Mouse (Mus musculus) lung, embryonic 16.5 days (tissue): ENCODE measurements around the gene Ppard. TPM values are rescaled to one million over a fixed set of nuclear protein-coding genes. Genes with fewer than 3 reads are reported as not detected.
"Not testable (repeated sequence)": the region's sequence is repeated elsewhere in the genome, so short reads cannot be mapped to it uniquely, and the experiment has no call there.

Experiments used
- ATAC-seq: fragments of 200-750 bp; cut with Nextera tagmentation; 2 replicates; pipeline ENCODE4 v1.8.0; 2017; ENCODE audit warnings: low read depth, mild to moderate bottlenecking, moderate library complexity
- H3K27ac ChIP-seq: fragments of 300-500 bp; sonication (generic); 2 replicates; pipeline ENCODE4 v1.5.1; 2014; ENCODE audit warnings: mild to moderate bottlenecking, control low read depth, low read length
- H3K27me3 ChIP-seq: fragments of 300-500 bp; sonication (generic); 2 replicates; pipeline ENCODE4 v1.6.1; 2014; ENCODE audit warnings: low read depth, low read length, mixed read lengths; ENCODE audit not compliant: control insufficient read depth, insufficient read depth
- H3K36me3 ChIP-seq: fragments of 300-500 bp; sonication (generic); 2 replicates; pipeline ENCODE4 v1.6.1; 2014; ENCODE audit warnings: low read length; ENCODE audit not compliant: control insufficient read depth, insufficient read depth
- H3K4me1 ChIP-seq: fragments of 300-500 bp; sonication (generic); replicated peaks from 2 replicates; pipeline ENCODE4 v1.6.1; 2014; ENCODE audit warnings: low read length, mixed read lengths; ENCODE audit not compliant: control insufficient read depth, insufficient read depth
- H3K4me2 ChIP-seq: fragments of 300-500 bp; sonication (generic); 2 replicates; pipeline ENCODE4 v1.6.1; 2014; ENCODE audit warnings: low read depth, low read length, control low read depth
- H3K4me3 ChIP-seq: fragments of 300-500 bp; sonication (generic); 2 replicates; pipeline ENCODE4 v1.5.1; 2014; ENCODE audit warnings: mild to moderate bottlenecking, low read length, control low read depth
- H3K9ac ChIP-seq: fragments of 300-500 bp; sonication (generic); 2 replicates; pipeline ENCODE4 v1.6.1; 2014; ENCODE audit warnings: low read length, control low read depth
- H3K9me3 ChIP-seq: fragments of 300-500 bp; sonication (generic); 2 replicates; pipeline ENCODE4 v1.6.1; 2016; ENCODE audit warnings: low read length; ENCODE audit not compliant: control insufficient read depth
- WGBS: fragments of 180-500 bp; shearing (Covaris S2); extraction: QIAGEN DNeasy Blood & Tissue Kit; methylation state at CpG from one replicate; pipeline ENCODE4 v1.1.7; 2014; 5-methylcytosine and 5-hydroxymethylcytosine counted together
- polyA plus RNA-seq: library from polyadenylated mRNA; unstranded; fragments of >200 nt; fragmentation: Nextera tagmentation; extraction: Ambion mirVana; gene quantifications from 2 replicates; pipeline ENCODE4 v1.2.1, GENCODE M21; 2015

The Ppard gene
- polyA plus RNA-seq, 1 experiment from 2014 or later, result 2.7 TPM

- Histone ChIP-seq H3K4me1 (peaks cover 8% of the 10 kb centered on the region), H3K4me3 (no peak overlapping the region), H3K9ac (no peak overlapping the region), H3K4me2 (no peak overlapping the region), H3K9me3 (no peaks in the 10 kb centered on the region), H3K36me3 (peaks cover 27% of the 10 kb centered on the region; the same call in 1 of the 2 replicates), H3K27ac (no peak overlapping the region), H3K27me3 (no peaks in the 10 kb centered on the region)
- no peak for ATAC-seq
- 84% methylated on average over 9 of the region's 9 CpGs for WGBS
These were observed 85.2 kb downstream of the Ppard start for GRCm38 (mm10) chr17:28317725-28318124.

- Histone ChIP-seq H3K4me3 (no peak overlapping the region), H3K9ac (no peak overlapping the region), H3K27ac (no peak overlapping the region), H3K36me3 (peaks cover 32% of the 10 kb centered on the region), H3K4me1 (no peaks in the 10 kb centered on the region), H3K27me3 (no peaks in the 10 kb centered on the region), H3K9me3 (peaks cover 4% of the 10 kb centered on the region; the same call in 1 of the 2 replicates), H3K4me2 (no peak overlapping the region)
- 88% methylated on average over 4 of the region's 4 CpGs for WGBS
- no peak for ATAC-seq
These were observed 89.2 kb downstream of the Ppard start for GRCm38 (mm10) chr17:28321700-28322099.

- no peak for ATAC-seq
- Histone ChIP-seq H3K36me3 (peaks cover 22% of the 10 kb centered on the region), H3K9me3 (peaks cover 4% of the 10 kb centered on the region; the same call in 1 of the 2 replicates), H3K27me3 (no peaks in the 10 kb centered on the region), H3K4me3 (no peak overlapping the region), H3K4me2 (no peak overlapping the region), H3K27ac (no peak overlapping the region), H3K9ac (no peak overlapping the region), H3K4me1 (peaks cover 10% of the 10 kb centered on the region)
- WGBS, result 85% methylated on average over 8 of the region's 8 CpGs
These were observed 91.3 kb downstream of the Ppard start for GRCm38 (mm10) chr17:28323786-28324185.

- not testable (repeated sequence) for ATAC-seq, H3K4me2 ChIP-seq, H3K27ac ChIP-seq, H3K9me3 ChIP-seq, H3K4me3 ChIP-seq, H3K9ac ChIP-seq, H3K27me3 ChIP-seq
- Histone ChIP-seq H3K4me1 (peaks cover 10% of the 10 kb centered on the region), H3K36me3 (peaks cover 18% of the 10 kb centered on the region)
- WGBS, result 94% methylated on average over 7 of the region's 7 CpGs
These were observed 91.9 kb downstream of the Ppard start for GRCm38 (mm10) chr17:28324416-28324815.

GRCm38 (mm10) chr17:28325751-28326150 is 93.3 kb downstream of the Ppard start:
- ATAC-seq, result no peak
- peaks cover 18% of the 10 kb centered on the region for H3K4me1 ChIP-seq
- no peaks in the 10 kb centered on the region for H3K27me3 ChIP-seq
- H3K4me3 ChIP-seq, result no peak overlapping the region
- H3K36me3 ChIP-seq, result peaks cover 25% of the 10 kb centered on the region
- no peak overlapping the region for H3K27ac ChIP-seq
- 84% methylated on average over 7 of the region's 8 CpGs for WGBS
- H3K4me2 ChIP-seq, result no peak overlapping the region
- peaks cover 4% of the 10 kb centered on the region; the same call in 1 of the 2 replicates for H3K9me3 ChIP-seq
- no peak overlapping the region for H3K9ac ChIP-seq

- no peak for ATAC-seq
- Histone ChIP-seq H3K36me3 (peaks cover 26% of the 10 kb centered on the region), H3K4me1 (peaks cover 18% of the 10 kb centered on the region), H3K9ac (peak overlapping the region; percentile 100; the same call in 1 of the 2 replicates), H3K4me3 (no peak overlapping the region), H3K27me3 (no peaks in the 10 kb centered on the region), H3K9me3 (peaks cover 4% of the 10 kb centered on the region; the same call in 1 of the 2 replicates), H3K4me2 (no peak overlapping the region), H3K27ac (no peak overlapping the region)
- 78% methylated on average over 3 of the region's 3 CpGs for WGBS
These were observed 94.5 kb downstream of the Ppard start for GRCm38 (mm10) chr17:28326951-28327350.

GRCm38 (mm10) chr17:28327673-28328325 is 95.3 kb downstream of the Ppard start:
- Histone ChIP-seq H3K9me3 (peaks cover 4% of the 10 kb centered on the region; the same call in 1 of the 2 replicates), H3K4me3 (peak overlapping the region; percentile 96), H3K4me2 (peak overlapping the region; percentile 80), H3K36me3 (peaks cover 34% of the 10 kb centered on the region), H3K27ac (peak overlapping the region; percentile 96), H3K4me1 (peaks cover 19% of the 10 kb centered on the region), H3K9ac (peak overlapping the region; percentile 100), H3K27me3 (no peaks in the 10 kb centered on the region)
- peak; percentile 65 for ATAC-seq
- WGBS, result 7% methylated on average over 22 of the region's 22 CpGs

GRCm38 (mm10) chr17:28328366-28328928 is 95.9 kb downstream of the Ppard start, which contains the start of gene Rpl10a:
TSS of gene Rpl10a (plus strand) at chr17:28328471.
- Histone ChIP-seq H3K27ac (peak within 1 kb of the TSS; percentile 96), H3K27me3 (no peaks in the 10 kb centered on the region), H3K9ac (peak within 1 kb of the TSS; percentile 100), H3K4me3 (peak within 1 kb of the TSS; percentile 96), H3K4me1 (peaks cover 25% of the 10 kb centered on the region), H3K36me3 (peaks cover 34% of the 10 kb centered on the region), H3K4me2 (peak within 1 kb of the TSS; percentile 80), H3K9me3 (peaks cover 4% of the 10 kb centered on the region; the same call in 1 of the 2 replicates)
- WGBS, result 0% methylated on average over 67 of the region's 67 CpGs
- ATAC-seq, result peak; percentile 90

- H3K27me3 ChIP-seq, result no peaks in the 10 kb centered on the region
- peak overlapping the region; percentile 96 for H3K27ac ChIP-seq
- peak overlapping the region; percentile 100 for H3K9ac ChIP-seq
- ATAC-seq, result peak; percentile 12; the same call in 1 of the 2 replicates
- H3K4me1 ChIP-seq, result peaks cover 28% of the 10 kb centered on the region
- 1% methylated on average over 21 of the region's 25 CpGs for WGBS
- H3K4me2 ChIP-seq, result peak overlapping the region; percentile 80
- H3K4me3 ChIP-seq, result peak overlapping the region; percentile 96
- H3K9me3 ChIP-seq, result peaks cover 4% of the 10 kb centered on the region; the same call in 1 of the 2 replicates
- peaks cover 35% of the 10 kb centered on the region for H3K36me3 ChIP-seq
These were observed 96.4 kb downstream of the Ppard start for GRCm38 (mm10) chr17:28328946-28329345.
